Mouse (Mus musculus): ENCODE results near the gene Prdm9. TPM values are rescaled to one million over a fixed set of nuclear protein-coding genes. Genes with fewer than 3 reads are reported as not detected.

Prdm9 gene
- polyA plus RNA-seq, 1 experiment from 2014 or later, result 2.1 TPM

Other genes with a start within 250 kb of the Prdm9 start
- gene Dll1, start 187.5 kb downstream of the Prdm9 start, polyA plus RNA-seq (2015; fragmentation: Nextera tagmentation; extraction: Ambion mirVana), result 17.8 and 18.5 TPM in 2 replicates
- 50.0 and 54.3 TPM in 2 replicates for gene Fam120b, start 168.2 kb downstream of the Prdm9 start, polyA plus RNA-seq (2015; fragmentation: Nextera tagmentation; extraction: Ambion mirVana)
- 224 and 230 TPM in 2 replicates for gene Psmb1, start 64.6 kb downstream of the Prdm9 start, polyA plus RNA-seq (2015; fragmentation: Nextera tagmentation; extraction: Ambion mirVana)
- 59.5 and 63.2 TPM in 2 replicates for gene Tbp, start 64.5 kb downstream of the Prdm9 start, polyA plus RNA-seq (2015; fragmentation: Nextera tagmentation; extraction: Ambion mirVana)
- gene Pdcd2, start 37.1 kb downstream of the Prdm9 start, polyA plus RNA-seq (2015; fragmentation: Nextera tagmentation; extraction: Ambion mirVana), result 54.7 and 65.8 TPM in 2 replicates
- 14.5 and 16.3 TPM in 2 replicates for gene Chd1, start 140.6 kb upstream of the Prdm9 start, polyA plus RNA-seq (2015; fragmentation: Nextera tagmentation; extraction: Ambion mirVana)